Mouse (Mus musculus) kidney, embryonic 14.5 days (tissue): ENCODE measurements around the gene Ctf2. TPM values are rescaled to one million over a fixed set of nuclear protein-coding genes. Genes with fewer than 3 reads are reported as not detected.

Experiments
- ATAC-seq: fragments of 200-750 bp; cut with Nextera tagmentation; 2 replicates; pipeline ENCODE4 v1.8.0; 2017; ENCODE audit warnings: moderate number of reproducible peaks, mild to moderate bottlenecking, moderate TSS enrichment, moderate library complexity; ENCODE audit not compliant: low FRiP score, low TSS enrichment
- H3K27ac ChIP-seq: fragments of 300-500 bp; sonication (generic); 2 replicates; pipeline ENCODE4 v1.5.1; 2014; ENCODE audit warnings: low read depth, mild to moderate bottlenecking, low read length, moderate library complexity, mixed read lengths
- H3K27me3 ChIP-seq: fragments of 300-500 bp; sonication (generic); 2 replicates; pipeline ENCODE4 v1.6.1; 2014; ENCODE audit warnings: mild to moderate bottlenecking, low read length; ENCODE audit not compliant: control insufficient read depth, insufficient read depth
- H3K36me3 ChIP-seq: fragments of 300-500 bp; sonication (generic); 2 replicates; pipeline ENCODE4 v1.6.1; 2014; ENCODE audit warnings: low read length, mixed read lengths; ENCODE audit not compliant: control insufficient read depth, insufficient read depth
- H3K4me1 ChIP-seq: fragments of 300-500 bp; sonication (generic); 2 replicates; pipeline ENCODE4 v1.6.1; 2014; ENCODE audit warnings: low read length, mixed read lengths; ENCODE audit not compliant: control insufficient read depth, insufficient read depth
- H3K4me2 ChIP-seq: fragments of 300-500 bp; sonication (generic); replicated peaks from 2 replicates; pipeline ENCODE4 v1.6.1; 2014; ENCODE audit warnings: low read depth, mild to moderate bottlenecking, low read length
- H3K4me3 ChIP-seq: fragments of 300-500 bp; sonication (generic); 2 replicates; pipeline ENCODE4 v1.5.1; 2014; ENCODE audit warnings: mild to moderate bottlenecking, low read length
- H3K9ac ChIP-seq: fragments of 300-500 bp; sonication (generic); 2 replicates; pipeline ENCODE4 v1.6.1; 2014; ENCODE audit warnings: low read depth, mild to moderate bottlenecking, low read length, moderate library complexity
- H3K9me3 ChIP-seq: fragments of 300-500 bp; sonication (generic); 2 replicates; pipeline ENCODE4 v1.6.1; 2016; ENCODE audit warnings: low read length; ENCODE audit not compliant: control insufficient read depth
- WGBS: fragments of 180-500 bp; shearing (Covaris S2); extraction: QIAGEN DNeasy Blood & Tissue Kit; methylation state at CpG from one replicate; pipeline ENCODE4 v1.1.7; 2014; 5-methylcytosine and 5-hydroxymethylcytosine counted together
- polyA plus RNA-seq: library from polyadenylated mRNA; unstranded; fragments of >200 nt; fragmentation: Nextera tagmentation; extraction: Ambion mirVana; gene quantifications from 2 replicates; pipeline ENCODE4 v1.2.1, GENCODE M21; 2014

Ctf2 gene
- polyA plus RNA-seq, 1 experiment from 2014 or later: 0.55 TPM

- Histone ChIP-seq H3K4me1 (peaks cover 10% of the 10 kb centered on the region; the same call in 1 of the 2 replicates), H3K36me3 (peaks cover 60% of the 10 kb centered on the region), H3K27ac (no peak overlapping the region), H3K9ac (no peak overlapping the region), H3K9me3 (no peaks in the 10 kb centered on the region), H3K4me3 (no peak overlapping the region), H3K4me2 (no peak overlapping the region), H3K27me3 (no peaks in the 10 kb centered on the region)
- no peak for ATAC-seq
- WGBS: 88% methylated on average over 2 of the region's 2 CpGs
Observed at GRCm38 (mm10) chr7:127765756-127766155, 33.8 kb upstream of the Ctf2 start.

- no peak overlapping the region for H3K4me2 ChIP-seq
- H3K4me3 ChIP-seq: no peak overlapping the region
- H3K9me3 ChIP-seq: no peaks in the 10 kb centered on the region
- no peak for ATAC-seq
- WGBS: 92% methylated on average over 4 of the region's 4 CpGs
- H3K36me3 ChIP-seq: peaks cover 72% of the 10 kb centered on the region
- no peak overlapping the region for H3K27ac ChIP-seq
- H3K27me3 ChIP-seq: no peaks in the 10 kb centered on the region
- no peak overlapping the region for H3K9ac ChIP-seq
- H3K4me1 ChIP-seq: peaks cover 4% of the 10 kb centered on the region; the same call in 1 of the 2 replicates
Observed at GRCm38 (mm10) chr7:127763642-127764041, 31.7 kb upstream of the Ctf2 start.

GRCm38 (mm10) chr7:127761026-127761425, 29.1 kb upstream of the Ctf2 start:
- no peak overlapping the region for H3K9ac ChIP-seq
- H3K4me3 ChIP-seq: no peak overlapping the region
- no peak overlapping the region for H3K4me2 ChIP-seq
- H3K27ac ChIP-seq: no peak overlapping the region
- no peaks in the 10 kb centered on the region for H3K27me3 ChIP-seq
- 0 out of 2 replicates have a peak, but pooled peaks have one; percentile 76 for ATAC-seq
- no peaks in the 10 kb centered on the region for H3K4me1 ChIP-seq
- no peaks in the 10 kb centered on the region for H3K9me3 ChIP-seq
- H3K36me3 ChIP-seq: peaks cover 77% of the 10 kb centered on the region
- 37% methylated on average over 7 of the region's 7 CpGs for WGBS

- ATAC-seq: no peak
- H3K9me3 ChIP-seq: no peaks in the 10 kb centered on the region
- peaks cover 77% of the 10 kb centered on the region for H3K36me3 ChIP-seq
- no peaks in the 10 kb centered on the region for H3K4me1 ChIP-seq
- H3K27me3 ChIP-seq: no peaks in the 10 kb centered on the region
- H3K27ac ChIP-seq: no peak overlapping the region
- 81% methylated on average over 3 of the region's 3 CpGs for WGBS
- H3K4me3 ChIP-seq: no peak overlapping the region
- no peak overlapping the region for H3K9ac ChIP-seq
- no peak overlapping the region for H3K4me2 ChIP-seq
Observed at GRCm38 (mm10) chr7:127760478-127760877, 28.5 kb upstream of the Ctf2 start.

- Histone ChIP-seq H3K4me3 (no peak overlapping the region), H3K27ac (no peak overlapping the region), H3K4me2 (no peak overlapping the region), H3K4me1 (no peaks in the 10 kb centered on the region), H3K27me3 (no peaks in the 10 kb centered on the region), H3K9me3 (no peaks in the 10 kb centered on the region), H3K9ac (no peak overlapping the region), H3K36me3 (peaks cover 77% of the 10 kb centered on the region)
- 60% methylated on average over 6 of the region's 6 CpGs for WGBS
- no peak for ATAC-seq
Observed at GRCm38 (mm10) chr7:127759716-127760115, 27.8 kb upstream of the Ctf2 start.

GRCm38 (mm10) chr7:127753741-127754140, 21.8 kb upstream of the Ctf2 start:
- WGBS: 89% methylated on average over 7 of the region's 7 CpGs

GRCm38 (mm10) chr7:127753158-127753557, 21.2 kb upstream of the Ctf2 start:
- 68% methylated on average over 5 of the region's 5 CpGs for WGBS
- Histone ChIP-seq H3K4me3 (no peak overlapping the region), H3K9me3 (no peaks in the 10 kb centered on the region), H3K27me3 (no peaks in the 10 kb centered on the region), H3K27ac (no peak overlapping the region), H3K4me2 (no peak overlapping the region), H3K9ac (no peak overlapping the region), H3K4me1 (peaks cover 8% of the 10 kb centered on the region; the same call in 1 of the 2 replicates), H3K36me3 (peaks cover 99% of the 10 kb centered on the region)
- ATAC-seq: no peak

More at GRCm38 (mm10) chr7:127753741-127754140, 21.8 kb upstream of the Ctf2 start:
- peaks cover 99% of the 10 kb centered on the region for H3K36me3 ChIP-seq
- no peak overlapping the region for H3K9ac ChIP-seq
- no peaks in the 10 kb centered on the region for H3K27me3 ChIP-seq
- no peak overlapping the region for H3K4me3 ChIP-seq
- no peaks in the 10 kb centered on the region for H3K9me3 ChIP-seq
- 0 out of 2 replicates have a peak, but pooled peaks cover 8% of the 10 kb centered on the region for H3K4me1 ChIP-seq
- H3K27ac ChIP-seq: no peak overlapping the region
- no peak overlapping the region for H3K4me2 ChIP-seq
- ATAC-seq: no peak

GRCm38 (mm10) chr7:127752069-127752468, 20.1 kb upstream of the Ctf2 start:
- no peak overlapping the region for H3K4me2 ChIP-seq
- H3K4me1 ChIP-seq: peaks cover 16% of the 10 kb centered on the region
- no peak overlapping the region for H3K27ac ChIP-seq
- H3K9me3 ChIP-seq: no peaks in the 10 kb centered on the region
- H3K27me3 ChIP-seq: no peaks in the 10 kb centered on the region
- WGBS: 93% methylated on average over 27 of the region's 27 CpGs
- H3K36me3 ChIP-seq: peaks cover 92% of the 10 kb centered on the region
- H3K4me3 ChIP-seq: no peak overlapping the region
- H3K9ac ChIP-seq: no peak overlapping the region
- ATAC-seq: no peak

- 95% methylated on average over 5 of the region's 5 CpGs for WGBS
- Histone ChIP-seq H3K36me3 (peaks cover 87% of the 10 kb centered on the region), H3K27ac (no peak overlapping the region), H3K9ac (no peak overlapping the region), H3K4me3 (no peak overlapping the region), H3K9me3 (no peaks in the 10 kb centered on the region), H3K27me3 (no peaks in the 10 kb centered on the region), H3K4me2 (no peak overlapping the region), H3K4me1 (peaks cover 16% of the 10 kb centered on the region)
- no peak for ATAC-seq
Observed at GRCm38 (mm10) chr7:127751619-127752018, 19.7 kb upstream of the Ctf2 start.
